Mouse (Mus musculus) lung, embryonic 14.5 days (tissue): ENCODE results near the gene C2cd2. TPM values are rescaled to one million over a fixed set of nuclear protein-coding genes. Genes with fewer than 3 reads are reported as not detected.

Experiments
- ATAC-seq: fragments of 200-750 bp; cut with Nextera tagmentation; 2 replicates; pipeline ENCODE4 v1.8.0; 2017; ENCODE audit warnings: mild to moderate bottlenecking, moderate TSS enrichment, moderate library complexity; ENCODE audit not compliant: insufficient read depth
- DNase-seq: peaks from one replicate; pipeline ENCODE4 v3.0.0-alpha.2; 2015
- H3K27ac ChIP-seq: fragments of 300-500 bp; sonication (generic); 2 replicates; pipeline ENCODE4 v1.5.1; 2014; ENCODE audit warnings: low read depth, mild to moderate bottlenecking, moderate library complexity
- H3K27me3 ChIP-seq: fragments of 300-500 bp; sonication (generic); 2 replicates; pipeline ENCODE4 v1.6.1; 2014; ENCODE audit warnings: low read length, control low read depth; ENCODE audit not compliant: insufficient read depth
- H3K36me3 ChIP-seq: fragments of 300-500 bp; sonication (generic); 2 replicates; pipeline ENCODE4 v1.6.1; 2014; ENCODE audit warnings: control low read depth; ENCODE audit not compliant: insufficient read depth
- H3K4me1 ChIP-seq: fragments of 300-500 bp; sonication (generic); 2 replicates; pipeline ENCODE4 v1.6.1; 2014; ENCODE audit warnings: antibody characterized with exemption, control low read depth; ENCODE audit not compliant: insufficient read depth
- H3K4me2 ChIP-seq: fragments of 300-500 bp; sonication (generic); 2 replicates; pipeline ENCODE4 v1.6.1; 2014; ENCODE audit warnings: mild to moderate bottlenecking
- H3K4me3 ChIP-seq: fragments of 300-500 bp; sonication (generic); 2 replicates; pipeline ENCODE4 v1.5.1; 2014; ENCODE audit warnings: low read depth, low read length
- H3K9ac ChIP-seq: fragments of 300-500 bp; sonication (generic); 2 replicates; pipeline ENCODE4 v1.6.1; 2014
- H3K9me3 ChIP-seq: fragments of 300-500 bp; sonication (generic); 2 replicates; pipeline ENCODE4 v1.6.1; 2016; ENCODE audit warnings: low read depth, low read length, control low read depth
- CTCF ChIP-seq: IDR thresholded peaks from 2 replicates; pipeline ENCODE4 v1.5.1; 2016; ENCODE audit warnings: antibody characterized with exemption, low read depth
- WGBS: fragments of 180-500 bp; shearing (Covaris S2); extraction: QIAGEN DNeasy Blood & Tissue Kit; methylation state at CpG from one replicate; pipeline ENCODE4 v1.1.7; 2014; 5-methylcytosine and 5-hydroxymethylcytosine counted together
- polyA plus RNA-seq: library from polyadenylated mRNA; unstranded; fragments of >200 nt; fragmentation: Nextera tagmentation; extraction: Ambion mirVana; gene quantifications from 2 replicates; pipeline ENCODE4 v1.2.1, GENCODE M21; 2014

The C2cd2 gene
- polyA plus RNA-seq, 1 experiment from 2014 or later = 22.7 TPM

- Histone ChIP-seq H3K9me3 (no peaks in the 10 kb centered on the region), H3K4me2 (no peak overlapping the region), H3K4me1 (no peaks in the 10 kb centered on the region), H3K4me3 (no peak overlapping the region), H3K27ac (no peak overlapping the region), H3K36me3 (no peaks in the 10 kb centered on the region), H3K9ac (no peak overlapping the region), H3K27me3 (no peaks in the 10 kb centered on the region)
- DNase-seq = no peak
- no peak for ATAC-seq
- no peak for TF ChIP-seq CTCF
Observed at GRCm38 (mm10) chr16:97941844-97942243, 20.6 kb downstream of the C2cd2 start.

GRCm38 (mm10) chr16:97940471-97940973 lies 21.9 kb downstream of the C2cd2 start:
- H3K27me3 ChIP-seq = no peaks in the 10 kb centered on the region
- no peak for TF ChIP-seq CTCF
- H3K4me1 ChIP-seq = no peaks in the 10 kb centered on the region
- H3K9ac ChIP-seq = no peak overlapping the region
- no peak overlapping the region for H3K4me2 ChIP-seq
- 87% methylated on average over 3 of the region's 3 CpGs for WGBS
- H3K9me3 ChIP-seq = no peaks in the 10 kb centered on the region
- no peak overlapping the region for H3K27ac ChIP-seq
- ATAC-seq (no peak), DNase-seq (no peak)
- H3K4me3 ChIP-seq = no peak overlapping the region
- H3K36me3 ChIP-seq = no peaks in the 10 kb centered on the region

GRCm38 (mm10) chr16:97935815-97936214 lies 26.6 kb downstream of the C2cd2 start:
- no peak for DNase-seq
- ATAC-seq = no peak
- H3K4me3 ChIP-seq = no peak overlapping the region
- H3K27me3 ChIP-seq = no peaks in the 10 kb centered on the region
- no peaks in the 10 kb centered on the region for H3K9me3 ChIP-seq
- H3K4me2 ChIP-seq = no peak overlapping the region
- TF ChIP-seq CTCF = no peak
- no peak overlapping the region for H3K27ac ChIP-seq
- H3K36me3 ChIP-seq = no peaks in the 10 kb centered on the region
- no peak overlapping the region for H3K9ac ChIP-seq
- 81% methylated on average over 3 of the region's 3 CpGs for WGBS
- H3K4me1 ChIP-seq = no peaks in the 10 kb centered on the region

GRCm38 (mm10) chr16:97930231-97930630 lies 32.2 kb downstream of the C2cd2 start:
- H3K9me3 ChIP-seq = no peaks in the 10 kb centered on the region
- H3K27ac ChIP-seq = no peak overlapping the region
- no peak overlapping the region for H3K9ac ChIP-seq
- no peaks in the 10 kb centered on the region for H3K27me3 ChIP-seq
- ATAC-seq (no peak), DNase-seq (peak; percentile 21)
- H3K36me3 ChIP-seq = no peaks in the 10 kb centered on the region
- no peaks in the 10 kb centered on the region for H3K4me1 ChIP-seq
- no peak for TF ChIP-seq CTCF
- no peak overlapping the region for H3K4me2 ChIP-seq
- H3K4me3 ChIP-seq = no peak overlapping the region

GRCm38 (mm10) chr16:97929520-97929919 lies 32.9 kb downstream of the C2cd2 start:
- H3K36me3 ChIP-seq = no peaks in the 10 kb centered on the region
- 67% methylated on average over 1 of the region's 1 CpGs for WGBS
- no peaks in the 10 kb centered on the region for H3K4me1 ChIP-seq
- H3K4me2 ChIP-seq = no peak overlapping the region
- TF ChIP-seq CTCF = no peak
- H3K27me3 ChIP-seq = no peaks in the 10 kb centered on the region
- H3K4me3 ChIP-seq = no peak overlapping the region
- H3K9ac ChIP-seq = no peak overlapping the region
- no peak overlapping the region for H3K27ac ChIP-seq
- ATAC-seq (no peak), DNase-seq (no peak)
- H3K9me3 ChIP-seq = no peaks in the 10 kb centered on the region

- H3K36me3 ChIP-seq = no peaks in the 10 kb centered on the region
- no peaks in the 10 kb centered on the region for H3K4me1 ChIP-seq
- TF ChIP-seq CTCF = no peak
- no peak for ATAC-seq
- no peak overlapping the region for H3K4me3 ChIP-seq
- DNase-seq = no peak
- no peaks in the 10 kb centered on the region for H3K27me3 ChIP-seq
- H3K9me3 ChIP-seq = no peaks in the 10 kb centered on the region
- H3K4me2 ChIP-seq = no peak overlapping the region
- H3K27ac ChIP-seq = no peak overlapping the region
- WGBS = 85% methylated on average over 3 of the region's 3 CpGs
- H3K9ac ChIP-seq = no peak overlapping the region
Observed at GRCm38 (mm10) chr16:97927331-97927938, 35.0 kb downstream of the C2cd2 start.

- H3K4me1 ChIP-seq = peaks cover 1% of the 10 kb centered on the region
- no peak for TF ChIP-seq CTCF
Observed at GRCm38 (mm10) chr16:97926381-97926780, 36.0 kb downstream of the C2cd2 start.

More at GRCm38 (mm10) chr16:97926381-97926780, 36.0 kb downstream of the C2cd2 start:
- ATAC-seq = no peak
- no peak overlapping the region for H3K4me3 ChIP-seq
- H3K9me3 ChIP-seq = no peaks in the 10 kb centered on the region
- WGBS = 81% methylated on average over 9 of the region's 9 CpGs
- DNase-seq = no peak
- H3K27ac ChIP-seq = no peak overlapping the region
- H3K4me2 ChIP-seq = no peak overlapping the region
- H3K9ac ChIP-seq = no peak overlapping the region
- H3K36me3 ChIP-seq = no peaks in the 10 kb centered on the region
- H3K27me3 ChIP-seq = no peaks in the 10 kb centered on the region
